ENCODE assay signal across 8 mouse cellular contexts in genomic region chr8:8659503-8660306, GRCm38 (mm10). TPM values are rescaled to one million over a fixed set of nuclear protein-coding genes. Genes with fewer than 3 reads are reported as not detected.
DNase-seq lines count a peak whose midpoint lies in the region; ATAC-seq and TF ChIP-seq lines count a peak whose summit lies in the region.

No protein-coding gene starts in this region.

- no peak for TF ChIP-seq POLR2A in testis, adult 2 months (IDR thresholded peaks at IDR 0.05; ENCODE audit: control insufficient read depth, low read depth, low read length)

- no peak for TF ChIP-seq CTCF in E14TG2a.4 (conservative IDR thresholded peaks at IDR 0.05; ENCODE audit: low read length)
- no peak for TF ChIP-seq CTCF in testis, adult 2 months (IDR thresholded peaks at IDR 0.05; ENCODE audit: control insufficient read depth, insufficient read depth, insufficient replicate concordance, low read depth, low read length)

- peaks cover 68% of the 10 kb centered on the region for H3K4me1 ChIP-seq in E14TG2a.4 (replicated peaks; ENCODE audit: low read depth, low read length)
- H3K4me1 ChIP-seq in embryonic facial prominence, embryonic 13.5 days: peaks cover 35% of the 10 kb centered on the region
- peaks cover 33% of the 10 kb centered on the region for H3K4me1 ChIP-seq in midbrain, embryonic 12.5 days
- H3K4me1 ChIP-seq in testis, adult 2 months (ENCODE audit: control insufficient read depth, insufficient read depth, low read length): peaks cover 12% of the 10 kb centered on the region

- H3K27ac ChIP-seq in embryonic facial prominence, embryonic 13.5 days: peak overlapping the region; percentile 89
- peak overlapping the region; percentile 89 for H3K27ac ChIP-seq in midbrain, embryonic 12.5 days (replicated peaks)
- no peak overlapping the region for H3K27ac ChIP-seq in testis, adult 2 months (ENCODE audit: control insufficient read depth, insufficient read depth, low read depth, low read length)

- no peak for ATAC-seq in CD4-positive, CD25-positive, alpha-beta regulatory T cell, adult 4 months
- ATAC-seq in embryonic facial prominence, embryonic 13.5 days (ENCODE audit: insufficient number of reproducible peaks, insufficient read depth, low FRiP score, low TSS enrichment, low read depth): no peak
- no peak for ATAC-seq in midbrain, embryonic 12.5 days (ENCODE audit: low FRiP score, low read depth)

- DNase-seq in CD4-positive, CD25-positive, alpha-beta regulatory T cell, adult 2 months (ENCODE audit: low read depth, low spot score): peak; percentile 9
- DNase-seq in heart, postnatal 14 days: peak; percentile 40 to 41
- DNase-seq in left cerebral cortex, postnatal 36 days (ENCODE audit: low spot score in 2 of 2): peak; percentile 60 to 69

- no peaks in the 10 kb centered on the region for H3K9me3 ChIP-seq in E14TG2a.4 (ENCODE audit: low read length)
- H3K9me3 ChIP-seq in embryonic facial prominence, embryonic 13.5 days: no peaks in the 10 kb centered on the region
- H3K9me3 ChIP-seq in midbrain, embryonic 12.5 days: no peaks in the 10 kb centered on the region

- H3K9ac ChIP-seq in embryonic facial prominence, embryonic 13.5 days: peak overlapping the region; percentile 98
- H3K9ac ChIP-seq in midbrain, embryonic 12.5 days (replicated peaks): peak overlapping the region; percentile 89

- peak overlapping the region; percentile 86 for H3K4me2 ChIP-seq in embryonic facial prominence, embryonic 13.5 days
- peak overlapping the region; percentile 91 for H3K4me2 ChIP-seq in midbrain, embryonic 12.5 days (replicated peaks)

- H3K27me3 ChIP-seq in E14TG2a.4 (ENCODE audit: insufficient read depth, low read length): peaks cover 18% of the 10 kb centered on the region
- H3K27me3 ChIP-seq in embryonic facial prominence, embryonic 13.5 days: no peaks in the 10 kb centered on the region
- H3K27me3 ChIP-seq in midbrain, embryonic 12.5 days: peaks cover 23% of the 10 kb centered on the region
- H3K27me3 ChIP-seq in testis, adult 2 months (ENCODE audit: control insufficient read depth, insufficient read depth, low read length): no peaks in the 10 kb centered on the region

- H3K36me3 ChIP-seq in E14TG2a.4 (ENCODE audit: insufficient read depth, low read length): peaks cover 16% of the 10 kb centered on the region
- H3K36me3 ChIP-seq in embryonic facial prominence, embryonic 13.5 days: no peaks in the 10 kb centered on the region
- no peaks in the 10 kb centered on the region for H3K36me3 ChIP-seq in midbrain, embryonic 12.5 days
- no peaks in the 10 kb centered on the region for H3K36me3 ChIP-seq in testis, adult 2 months (ENCODE audit: control insufficient read depth, insufficient read depth, low read length)

- WGBS in embryonic facial prominence, embryonic 13.5 days: under 1% methylated on average over 53 of the region's 53 CpGs
- under 1% methylated on average over 53 of the region's 53 CpGs for WGBS in midbrain, embryonic 12.5 days

- peak overlapping the region; percentile 90 for H3K4me3 ChIP-seq in E14TG2a.4 (replicated peaks; ENCODE audit: low read length)
- H3K4me3 ChIP-seq in embryonic facial prominence, embryonic 13.5 days: peak overlapping the region; percentile 95
- H3K4me3 ChIP-seq in midbrain, embryonic 12.5 days: peak overlapping the region; percentile 83
- peak overlapping the region; percentile 91 for H3K4me3 ChIP-seq in testis, adult 2 months (ENCODE audit: control insufficient read depth, low read depth, low read length)

- intact Hi-C loops in heart, postnatal 14 days (cut with DNase I): loop anchor here (2.0 to 10.0 kb wide), 7 partner anchors 158 to 862 kb away; no protein-coding TSS in a partner anchor
- intact Hi-C loops in left cerebral cortex, postnatal 36 days (cut with DNase I): loop anchor here (2.0 to 10.0 kb wide), 4 partner anchors 333 to 1645 kb away; no protein-coding TSS in a partner anchor

RNA-seq across cellular contexts. Expression of gene Efnb2, which starts 1.3 kb away (rescaled TPM):
- polyA plus RNA-seq in CD4-positive, CD25-positive, alpha-beta regulatory T cell, adult 4 months (2017; shearing (Covaris generic)): under 1 TPM; 0.16 to 0.24 TPM
- polyA plus RNA-seq in embryonic facial prominence, embryonic 13.5 days (2015; fragmentation: Nextera tagmentation; extraction: Ambion mirVana): 30.9 and 37.1 TPM in 2 replicates
- 10 to 100 TPM; 33.5 to 39.9 TPM for total RNA-seq in heart, postnatal 14 days (2021)
- 10 to 100 TPM; 68.7 to 72.0 TPM for total RNA-seq in left cerebral cortex, postnatal 36 days (2021)
- polyA plus RNA-seq in midbrain, embryonic 12.5 days (2016; fragmentation: Nextera tagmentation; extraction: Ambion mirVana): 26.7 and 30.9 TPM in 2 replicates
- polyA plus RNA-seq in testis, adult 2 months (2012; rRNA removed): 3.4 and 5.4 TPM in 2 replicates

RNA-seq across cellular contexts. Expression of gene Arglu1, which starts 30.6 kb away (rescaled TPM):
- polyA plus RNA-seq in CD4-positive, CD25-positive, alpha-beta regulatory T cell, adult 4 months (2017; shearing (Covaris generic)): 100 to 1,000 TPM; 162 to 193 TPM
- polyA plus RNA-seq in embryonic facial prominence, embryonic 13.5 days (2015; fragmentation: Nextera tagmentation; extraction: Ambion mirVana): 184 and 194 TPM in 2 replicates
- 10 to 100 TPM; 35.6 to 39.7 TPM for total RNA-seq in heart, postnatal 14 days (2021)
- 100 to 1,000 TPM in 1 of 2 experiments, 10 to 100 TPM in 1; 74.8 to 112 TPM for total RNA-seq in left cerebral cortex, postnatal 36 days (2021)
- 201 and 221 TPM in 2 replicates for polyA plus RNA-seq in midbrain, embryonic 12.5 days (2016; fragmentation: Nextera tagmentation; extraction: Ambion mirVana)
- polyA plus RNA-seq in testis, adult 2 months (2012; rRNA removed): 21.5 and 28.4 TPM in 2 replicates

Comparison
In these comparisons a context has a peak if more than half of its experiments do, and no peak if none do; other contexts are left out.
1. DNase-seq: peak in every context shown above with its lines; median percentile 64 in left cerebral cortex, postnatal 36 days; 40 in heart, postnatal 14 days; 9 in CD4-positive, CD25-positive, alpha-beta regulatory T cell, adult 2 months.